ENCODE assay signal across 11 mouse cellular contexts in the genomic region with DNA sequence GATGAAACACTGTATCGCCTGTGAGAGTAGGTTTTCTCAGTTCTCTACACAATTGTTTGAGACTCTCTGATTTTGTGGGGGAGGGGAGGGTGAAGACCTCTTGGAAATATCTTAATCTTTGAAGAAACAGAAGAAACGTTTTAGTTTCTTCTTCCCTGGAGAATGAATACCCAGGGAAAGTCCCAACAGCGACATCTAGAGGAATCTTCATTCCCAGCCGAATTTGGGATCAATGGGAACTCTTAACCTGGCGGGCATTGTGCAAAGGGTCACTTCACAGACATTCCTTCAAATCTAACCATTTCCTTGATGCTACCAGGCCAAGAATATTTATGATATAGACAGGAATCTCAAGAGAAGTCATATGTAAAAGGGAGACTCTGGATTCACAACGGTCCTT. TPM values are rescaled to one million over a fixed set of nuclear protein-coding genes. Genes with fewer than 3 reads are reported as not detected.
DNase-seq lines count a peak whose midpoint lies in the region; ATAC-seq and TF ChIP-seq lines count a peak whose summit lies in the region.
"Had no signal": no experiment of that assay in that cellular context is flagged by ENCODE, and none has a peak within 500 bp of the region (broad histone marks: within the 10 kb centered on the region; RNA-seq: fewer than 3 reads in every experiment).

No protein-coding gene starts in this region.

- H3K9ac ChIP-seq in midbrain, embryonic 11.5 days (ENCODE audit: low read length), result no peak overlapping the region
- no peak overlapping the region for H3K9ac ChIP-seq in midbrain, embryonic 16.5 days (ENCODE audit: low read depth, low read length)
- H3K9ac ChIP-seq: limb, embryonic 15.5 days had no signal

- H3K9me3 ChIP-seq in midbrain, embryonic 11.5 days (ENCODE audit: control insufficient read depth, low read length), result no peaks in the 10 kb centered on the region
- H3K9me3 ChIP-seq in midbrain, embryonic 16.5 days (replicated peaks; ENCODE audit: control insufficient read depth, low read length, poor library complexity, severe bottlenecking), result no peaks in the 10 kb centered on the region
- H3K9me3 ChIP-seq: limb, embryonic 15.5 days had no signal

- intact Hi-C loops in left cerebral cortex, adult 2 months (cut with DNase I), result loop anchor here (1.0 to 5.0 kb wide), 6 partner anchors 103 to 648 kb away; partner anchors contain the start of gene Tex48

- H3K4me1 ChIP-seq in midbrain, embryonic 11.5 days (ENCODE audit: control insufficient read depth, insufficient read depth, low read length), result no peaks in the 10 kb centered on the region
- no peaks in the 10 kb centered on the region for H3K4me1 ChIP-seq in midbrain, embryonic 16.5 days (ENCODE audit: control insufficient read depth, insufficient read depth, low read length)
- H3K4me1 ChIP-seq: limb, embryonic 15.5 days had no signal

- no peaks in the 10 kb centered on the region for H3K27me3 ChIP-seq in midbrain, embryonic 11.5 days (ENCODE audit: control insufficient read depth, insufficient read depth, low read length)
- no peaks in the 10 kb centered on the region for H3K27me3 ChIP-seq in midbrain, embryonic 16.5 days (ENCODE audit: control insufficient read depth, insufficient read depth, low read depth, low read length)

- WGBS in midbrain, embryonic 11.5 days, result 24% methylated on average over 6 of the region's 6 CpGs
- WGBS in midbrain, embryonic 16.5 days, result 30% methylated on average over 6 of the region's 6 CpGs

- DNase-seq in gastrocnemius, adult 18-20 months (ENCODE audit: low spot score), result peak; percentile 15
- DNase-seq in gastrocnemius, postnatal 4 days (ENCODE audit: low spot score in 2 of 2), result no peak
- peak; percentile 92 for DNase-seq in midbrain, embryonic 11.5 days (ENCODE audit: low spot score, missing footprints)
- DNase-seq in embryo, embryonic 11 days, result peak; percentile 80
- DNase-seq in left cerebral cortex, adult 2 months (ENCODE audit: extremely low spot score in 1 of 2, low spot score in 2 of 2), result peak; percentile 20 to 35
- DNase-seq in thymus, postnatal 14 days, result no peak
- no peak for DNase-seq in T-cell, adult 2 months (ENCODE audit: low spot score)

- no peak overlapping the region for H3K4me3 ChIP-seq in midbrain, embryonic 11.5 days (ENCODE audit: low read depth, low read length)
- H3K4me3 ChIP-seq in midbrain, embryonic 16.5 days (ENCODE audit: low read depth, low read length), result no peak overlapping the region
- H3K4me3 ChIP-seq in left cerebral cortex, adult 2 months, result no peak overlapping the region
- H3K4me3 ChIP-seq: erythroblast, embryonic 14.5 days; limb, embryonic 15.5 days had no signal

- H3K36me3 ChIP-seq in midbrain, embryonic 11.5 days (ENCODE audit: control insufficient read depth, insufficient read depth, low read length), result no peaks in the 10 kb centered on the region
- H3K36me3 ChIP-seq in midbrain, embryonic 16.5 days (ENCODE audit: control insufficient read depth, insufficient read depth, low read length), result no peaks in the 10 kb centered on the region
- H3K36me3 ChIP-seq: G1E; limb, embryonic 15.5 days had no signal

- no peak overlapping the region for H3K4me2 ChIP-seq in midbrain, embryonic 11.5 days
- no peak overlapping the region for H3K4me2 ChIP-seq in midbrain, embryonic 16.5 days (ENCODE audit: low read length)
- H3K4me2 ChIP-seq: limb, embryonic 15.5 days had no signal

- peak; percentile 81 for TF ChIP-seq CTCF in left cerebral cortex, adult 2 months (IDR thresholded peaks at IDR 0.05)

- no peak overlapping the region for H3K27ac ChIP-seq in midbrain, embryonic 11.5 days (ENCODE audit: low read depth, low read length)
- H3K27ac ChIP-seq in midbrain, embryonic 16.5 days (ENCODE audit: low read length), result no peak overlapping the region
- no peak overlapping the region for H3K27ac ChIP-seq in left cerebral cortex, adult 2 months
- H3K27ac ChIP-seq: limb, embryonic 15.5 days had no signal

- ATAC-seq in midbrain, embryonic 11.5 days (ENCODE audit: low FRiP score), result 0 out of 2 replicates have a peak, but pooled peaks have one; percentile 35
- ATAC-seq in midbrain, embryonic 16.5 days, result no peak

RNA-seq across cellular contexts. Expression of gene Tnfsf8, which starts 17.2 kb away (rescaled TPM):
- not detected for total RNA-seq in gastrocnemius, adult 18-20 months (2021)
- total RNA-seq in gastrocnemius, postnatal 4 days (2021), result not detected
- polyA plus RNA-seq in midbrain, embryonic 11.5 days (2014; fragmentation: Nextera tagmentation; extraction: Ambion mirVana), result not detected in 2 replicates
- not detected in 2 replicates for polyA plus RNA-seq in midbrain, embryonic 16.5 days (2015; fragmentation: Nextera tagmentation; extraction: Ambion mirVana)
- not detected for total RNA-seq in left cerebral cortex, adult 2 months (2021)
- total RNA-seq: G1E had no signal
- polyA plus RNA-seq: erythroblast, embryonic 14.5 days; G1E; limb, embryonic 15.5 days had no signal

Comparison
In these comparisons a context has a peak if more than half of its experiments do, and no peak if none do; other contexts are left out.
1. DNase-seq: peak in gastrocnemius, adult 18-20 months (single experiment), midbrain, embryonic 11.5 days (single experiment), embryo, embryonic 11 days (single experiment) and left cerebral cortex, adult 2 months (2 of 2); none in gastrocnemius, postnatal 4 days (0 of 2), thymus, postnatal 14 days (single experiment) and T-cell, adult 2 months (single experiment).